Mouse (Mus musculus): ENCODE measurements around the gene Mccc1.

The Mccc1 gene

GRCm38 (mm10) chr3:36000275-36001239 lies at the start of gene Mccc1:
Gene Mccc1 (minus strand): TSS chr3:36000678.
- DNase-seq (ENCODE audit: low read depth, low spot score) = peak; percentile 92

- no peak for DNase-seq (ENCODE audit: low read depth, low spot score)
Measured at GRCm38 (mm10) chr3:36049106-36049505, 48.6 kb upstream of the Mccc1 start.

- DNase-seq (ENCODE audit: low read depth, low spot score) = no peak
Measured at GRCm38 (mm10) chr3:36045086-36045485, 44.6 kb upstream of the Mccc1 start.

- no peak for DNase-seq (ENCODE audit: low read depth, low spot score)
Measured at GRCm38 (mm10) chr3:36044520-36044919, 44.0 kb upstream of the Mccc1 start.

GRCm38 (mm10) chr3:36031740-36032510 lies 31.4 kb upstream of the Mccc1 start:
- no peak for DNase-seq (ENCODE audit: low read depth, low spot score)

- DNase-seq (ENCODE audit: low read depth, low spot score) = no peak
Measured at GRCm38 (mm10) chr3:36029993-36030392, 29.5 kb upstream of the Mccc1 start.

GRCm38 (mm10) chr3:36025732-36026131 lies 25.3 kb upstream of the Mccc1 start:
- no peak for DNase-seq (ENCODE audit: low read depth, low spot score)

- DNase-seq (ENCODE audit: low read depth, low spot score) = no peak
Measured at GRCm38 (mm10) chr3:36011239-36011638, 10.8 kb upstream of the Mccc1 start.

GRCm38 (mm10) chr3:36008411-36009154 lies 8.1 kb upstream of the Mccc1 start:
- DNase-seq (ENCODE audit: low read depth, low spot score) = no peak

GRCm38 (mm10) chr3:36004028-36004895 lies 3.8 kb upstream of the Mccc1 start:
- DNase-seq (ENCODE audit: low read depth, low spot score) = no peak

GRCm38 (mm10) chr3:35994552-35995531 lies 5.6 kb downstream of the Mccc1 start:
- DNase-seq (ENCODE audit: low read depth, low spot score) = no peak

GRCm38 (mm10) chr3:35990715-35991114 lies 9.8 kb downstream of the Mccc1 start:
- no peak for DNase-seq (ENCODE audit: low read depth, low spot score)

- no peak for DNase-seq (ENCODE audit: low read depth, low spot score)
Measured at GRCm38 (mm10) chr3:35988031-35988430, 12.4 kb downstream of the Mccc1 start.

- DNase-seq (ENCODE audit: low read depth, low spot score) = no peak
Measured at GRCm38 (mm10) chr3:35986266-35986665, 14.2 kb downstream of the Mccc1 start.

GRCm38 (mm10) chr3:35973551-35973950 lies 26.9 kb downstream of the Mccc1 start:
- no peak for DNase-seq (ENCODE audit: low read depth, low spot score)

GRCm38 (mm10) chr3:35972985-35973384 lies 27.5 kb downstream of the Mccc1 start:
- peak; percentile 31 for DNase-seq (ENCODE audit: low read depth, low spot score)

- no peak for DNase-seq (ENCODE audit: low read depth, low spot score)
Measured at GRCm38 (mm10) chr3:35971149-35971548, 29.3 kb downstream of the Mccc1 start.

GRCm38 (mm10) chr3:35970441-35970840 lies 30.0 kb downstream of the Mccc1 start:
- no peak for DNase-seq (ENCODE audit: low read depth, low spot score)

- DNase-seq (ENCODE audit: low read depth, low spot score) = no peak
Measured at GRCm38 (mm10) chr3:35967366-35967921, 33.0 kb downstream of the Mccc1 start.
